Mouse (Mus musculus) R1 (cell line): ENCODE measurements around the gene Zg16.

Source experiments
- DNase-seq: peaks from one replicate; pipeline ENCODE4 v3.0.0-alpha.2; 2018; ENCODE audit warnings: low read depth, low spot score

The Zg16 gene

DNA sequence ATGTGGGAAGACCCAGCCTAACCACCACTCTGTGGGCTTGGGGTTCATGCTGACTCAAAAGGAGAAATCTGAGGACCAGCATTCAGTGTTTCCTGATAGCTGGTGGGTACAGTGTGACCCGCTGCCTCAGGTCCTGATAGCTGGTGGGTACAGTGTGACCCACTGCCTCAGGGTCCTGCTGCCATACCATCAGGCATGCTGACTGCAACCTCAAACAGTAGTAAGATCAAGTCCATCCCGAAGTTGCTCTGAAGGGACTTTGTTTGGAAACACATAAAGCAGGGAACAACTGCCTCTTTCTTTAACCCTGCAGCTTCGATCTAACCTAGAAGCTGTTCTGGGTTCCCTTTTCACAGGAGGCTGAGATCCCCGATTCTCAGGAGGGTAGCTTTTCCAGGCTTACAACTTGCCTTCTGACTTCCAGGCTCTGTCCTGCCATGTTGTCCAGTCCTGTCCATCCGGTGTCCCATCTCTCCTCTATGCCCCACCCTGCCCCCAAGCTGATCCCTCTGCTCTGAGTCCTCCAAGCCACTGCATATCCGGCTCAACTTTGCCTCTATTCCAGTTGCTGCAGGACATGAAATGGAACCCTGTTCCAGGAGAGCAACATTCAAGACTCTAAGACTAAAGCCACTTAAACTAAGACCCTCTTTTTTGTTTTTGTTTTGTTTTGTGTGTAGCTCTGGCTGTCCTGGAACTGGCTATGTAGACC lies 79.7 kb downstream of the Zg16 start:
- no peak for DNase-seq

- peak; percentile 56 for DNase-seq
Measured at GRCm38 (mm10) chr7:127004122-127004875, 82.8 kb downstream of the Zg16 start.

- peak; percentile 79 for DNase-seq
Measured at GRCm38 (mm10) chr7:127003620-127004019, 83.5 kb downstream of the Zg16 start.
